Mouse (Mus musculus) olfactory bulb, adult 2 months (tissue): ENCODE measurements around the gene Gm21977. TPM values are rescaled to one million over a fixed set of nuclear protein-coding genes. Genes with fewer than 3 reads are reported as not detected.
"Not testable (repeated sequence)": the region's sequence is repeated elsewhere in the genome, so short reads cannot be mapped to it uniquely, and the experiment has no call there.

ENCODE experiments used
- H3K27ac ChIP-seq: fragments of 200-500 bp; 2 replicates; pipeline ENCODE4 v1.5.1; 2012; ENCODE audit warnings: low read depth, low read length; ENCODE audit not compliant: insufficient read depth
- H3K4me1 ChIP-seq: fragments of 200-500 bp; 2 replicates; pipeline ENCODE4 v1.6.1; 2012; ENCODE audit warnings: low read length; ENCODE audit not compliant: control insufficient read depth, insufficient read depth
- H3K4me3 ChIP-seq: fragments of 200-500 bp; 2 replicates; pipeline ENCODE4 v1.5.1; 2012; ENCODE audit warnings: mild to moderate bottlenecking, low read depth, low read length, moderate library complexity; ENCODE audit not compliant: insufficient read depth
- WGBS: fragments of 180-500 bp; shearing (Covaris S2); methylation state at CpG from one replicate; pipeline ENCODE4 v1.1.7; 2018; 5-methylcytosine and 5-hydroxymethylcytosine counted together
- polyA plus RNA-seq: library from polyadenylated mRNA; stranded (reverse); fragments of >200 nt; gene quantifications from 2 replicates; pipeline ENCODE4 v1.2.4, GENCODE M21; 2012; ENCODE audit warnings: low replicate concordance; ENCODE audit not compliant: missing spikeins, insufficient read depth, insufficient read length

Gm21977 gene
- not detected in 2 replicates for polyA plus RNA-seq

GRCm38 (mm10) chr14:42853377-42853776, at the start of gene Gm21977:
Gene Gm21977 (minus strand): TSS chr14:42853477.
- no CpG with 5 or more reads among the region's 3 CpGs for WGBS
- H3K27ac ChIP-seq, H3K4me1 ChIP-seq, H3K4me3 ChIP-seq: not testable (repeated sequence)

Other genes starting within 250 kb of the Gm21977 start
- gene Gm3633, start 211.6 kb downstream of the Gm21977 start, polyA plus RNA-seq = not detected in 2 replicates
- gene Gm10378, start 197.5 kb downstream of the Gm21977 start, polyA plus RNA-seq = not detected in 2 replicates
- gene Gm3015, start 84.7 kb downstream of the Gm21977 start, polyA plus RNA-seq = not detected in 2 replicates
- gene Gm10377, start 55.5 kb downstream of the Gm21977 start, polyA plus RNA-seq = not detected in 2 replicates
- not detected in 2 replicates for gene Gm8082, start 140.1 kb upstream of the Gm21977 start, polyA plus RNA-seq
- not detected in 2 replicates for gene Gm10376, start 162.2 kb upstream of the Gm21977 start, polyA plus RNA-seq
- not detected in 2 replicates for gene Gm8094, start 223.2 kb upstream of the Gm21977 start, polyA plus RNA-seq
- not detected in 2 replicates for gene Gm8104, start 247.1 kb upstream of the Gm21977 start, polyA plus RNA-seq